Comparison of ENCODE assay signal across 12 mouse cellular contexts in the genomic region with DNA sequence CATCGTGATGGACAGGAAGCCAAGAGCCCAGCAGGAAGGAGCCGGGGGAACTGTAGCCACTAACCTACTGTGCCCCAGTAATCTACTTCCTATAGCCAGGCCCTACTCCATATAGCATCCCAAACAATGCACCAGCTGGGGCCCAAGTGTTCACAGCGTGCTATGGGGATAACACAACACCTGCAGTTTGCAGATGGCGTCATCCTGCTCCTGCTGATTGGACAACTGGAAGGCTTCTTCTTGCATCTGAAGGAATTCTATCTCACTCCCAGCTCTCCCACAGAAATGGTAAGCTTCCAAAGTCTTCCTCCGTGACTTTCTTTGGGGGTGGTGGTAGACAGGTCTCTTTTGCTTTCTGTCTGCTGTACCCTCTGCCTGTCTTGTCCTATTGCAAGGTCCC.
"Had no signal": no experiment of that assay in that cellular context is flagged by ENCODE, and none has a peak within 500 bp of the region (broad histone marks: within the 10 kb centered on the region; RNA-seq: fewer than 3 reads in every experiment).

No protein-coding gene starts in this region.

- H3K27ac ChIP-seq: limb, embryonic 12.5 days; liver, embryonic 13.5 days; lung, embryonic 15.5 days; midbrain, embryonic 12.5 days; neural tube, embryonic 13.5 days; stomach, postnatal 0 days had no signal

- DNase-seq: kidney, adult 8-10 months; kidney, postnatal 25 days; liver; liver, embryonic 13.5 days; liver, postnatal 0 days; retina, postnatal 1 day; thymus, postnatal 4 days had no signal

- H3K4me3 ChIP-seq: limb, embryonic 12.5 days; liver, embryonic 13.5 days; lung, embryonic 15.5 days; midbrain, embryonic 12.5 days; neural tube, embryonic 13.5 days had no signal
